Mouse (Mus musculus) left cerebral cortex, adult 2 months (tissue): ENCODE data around the gene Napepld. TPM values are rescaled to one million over a fixed set of nuclear protein-coding genes. Genes with fewer than 3 reads are reported as not detected.
"Not testable (repeated sequence)": the region's sequence is repeated elsewhere in the genome, so short reads cannot be mapped to it uniquely, and the experiment has no call there.

Experiments
- DNase-seq, 2 experiments: peaks; one replicate each; pipeline ENCODE4 v3.0.0; 2021 to 2022; ENCODE audit warnings: low spot score in 2 of 2, mixed read lengths in 1 of 2; ENCODE audit errors: extremely low spot score in 1 of 2
- H3K27ac ChIP-seq: fragments of 200-600 bp; 2 replicates; pipeline ENCODE4 v1.8.1; 2022
- H3K4me3 ChIP-seq: fragments of 200-600 bp; 2 replicates; pipeline ENCODE4 v1.8.1; 2022
- CTCF ChIP-seq: fragments of 200-600 bp; IDR thresholded peaks from 2 replicates; pipeline ENCODE4 v1.8.1; 2022; ENCODE audit warnings: antibody characterized with exemption, mild to moderate bottlenecking, moderate library complexity
- intact Hi-C: fragments of 180-260 bp; cut with DNase I; formaldehyde crosslinking; loops from one replicate; pipeline ENCODE4 v1.15.1; 2025
- total RNA-seq, 2 experiments: library from RNA; stranded (reverse); gene quantifications; 2 replicates each; pipeline ENCODE4 v1.2.3; 2021

Gene Napepld
- total RNA-seq, 2 experiments from 2014 or later: 13.5 to 15.5 TPM

DNA sequence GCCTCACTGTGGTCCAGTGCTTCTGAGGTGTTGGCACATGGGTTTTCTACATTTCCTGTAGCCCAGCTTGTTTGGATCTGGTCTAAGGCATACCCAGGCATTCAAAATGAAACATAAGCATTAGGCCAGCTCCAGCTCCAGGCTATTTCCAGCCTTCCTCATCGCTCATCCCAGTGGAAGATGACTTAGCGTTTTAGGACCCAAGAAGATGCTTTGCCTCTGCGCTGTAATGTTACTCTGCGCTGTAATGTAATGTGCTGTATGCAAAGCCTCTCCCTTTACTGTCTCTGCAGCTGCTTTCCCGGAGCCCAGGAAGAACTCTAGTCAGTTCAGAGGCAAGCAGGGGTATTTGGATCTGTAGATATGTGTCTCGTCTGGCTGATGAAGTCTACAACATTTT, 43.2 kb downstream of the Napepld start:
- no peak overlapping the region for H3K4me3 ChIP-seq
- intact Hi-C loops: loop anchor here (1.0 to 5.0 kb wide), 3 partner anchors 43 to 859 kb away; partner anchors contain the start of genes Napepld and Pmpcb
- no peak for TF ChIP-seq CTCF
- peak overlapping the region; percentile 56 for H3K27ac ChIP-seq
- no peak for DNase-seq

DNA sequence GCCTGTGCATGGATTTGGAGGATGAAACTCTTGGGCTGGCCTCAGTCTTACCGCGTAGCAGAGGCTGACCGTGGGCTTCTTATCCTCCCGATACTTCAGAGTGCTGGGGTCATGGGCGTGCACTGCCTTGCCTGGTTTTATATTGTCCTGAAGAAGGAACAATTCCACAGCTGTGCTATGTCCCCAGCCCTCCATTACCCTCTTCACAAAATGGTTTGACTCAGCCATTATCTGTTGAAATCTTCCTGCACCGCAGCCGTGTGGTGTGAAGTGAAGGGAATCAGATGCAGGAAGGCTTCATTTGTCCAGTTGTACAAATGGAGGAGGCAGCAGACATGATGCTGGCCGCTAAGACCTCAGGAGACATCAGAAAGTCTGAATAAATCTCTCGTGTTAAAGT, 44.3 kb downstream of the Napepld start:
- H3K27ac ChIP-seq: no peak overlapping the region
- intact Hi-C loops: loop anchor here (5.0 kb wide), 1 partner anchor 860 kb away; no protein-coding TSS in a partner anchor

DNA sequence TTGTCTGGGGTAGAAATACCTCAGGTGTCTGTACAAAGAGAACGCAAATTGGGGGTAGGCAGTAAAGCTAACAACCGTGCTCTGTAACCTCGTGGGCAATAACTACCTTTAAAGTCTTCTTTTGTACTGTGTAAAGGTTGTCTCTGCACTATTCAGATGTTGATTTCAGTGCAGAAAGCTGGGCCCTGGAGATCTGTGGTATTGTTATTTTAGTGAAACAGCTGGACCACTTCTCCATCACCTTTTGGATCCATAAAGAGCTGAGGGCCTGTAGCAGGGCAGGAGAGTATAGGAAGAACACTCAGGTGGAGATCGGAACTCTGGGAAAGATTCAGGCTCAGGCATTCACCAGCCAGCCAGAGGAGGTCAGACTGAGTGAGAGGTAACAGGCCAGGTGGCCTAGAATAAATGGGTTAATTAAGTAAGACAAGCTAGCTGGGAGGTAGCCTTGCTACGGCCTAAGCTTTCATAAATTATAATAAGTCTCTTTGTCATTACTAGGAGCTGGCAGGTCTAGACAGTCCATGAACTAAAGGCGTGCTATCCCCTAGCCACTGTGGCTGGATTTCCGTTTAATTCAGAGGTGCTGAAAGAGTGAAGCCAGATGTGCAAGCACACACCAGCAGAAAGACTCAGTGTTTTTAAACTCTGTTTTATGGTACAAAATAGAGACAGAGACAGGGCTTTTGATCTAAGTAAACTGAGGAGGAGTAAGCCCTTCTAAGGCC, 49.1 kb downstream of the Napepld start:
- Histone ChIP-seq H3K4me3 (no peak overlapping the region), H3K27ac (no peak overlapping the region)
- intact Hi-C loops: no loop called here
- no peak for TF ChIP-seq CTCF
- DNase-seq: no peak

More for the DNA sequence above, 44.3 kb downstream of the Napepld start:
- no peak for DNase-seq
- TF ChIP-seq CTCF: no peak
- H3K4me3 ChIP-seq: no peak overlapping the region

DNA sequence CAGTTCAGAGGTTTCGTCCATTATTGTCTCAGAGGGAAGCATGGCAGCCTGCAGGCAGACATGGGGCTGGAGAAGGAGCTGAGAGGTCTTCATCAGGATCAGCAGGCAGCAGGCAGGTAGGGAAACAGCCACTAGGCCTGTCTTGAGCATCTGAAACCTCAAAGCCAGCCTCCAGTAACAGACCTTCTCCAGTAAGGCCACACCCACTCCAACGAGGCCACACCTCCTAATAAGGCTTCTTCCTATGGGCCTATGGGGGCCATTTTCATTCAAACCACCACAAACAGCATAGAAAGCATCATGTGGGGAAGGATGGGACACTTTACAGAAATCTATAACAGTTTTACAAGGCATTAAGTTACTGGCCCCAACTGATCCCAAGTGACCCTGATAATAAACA, 50.5 kb downstream of the Napepld start:
- Histone ChIP-seq H3K27ac (no peak overlapping the region), H3K4me3 (no peak overlapping the region)
- no peak for DNase-seq
- no peak for TF ChIP-seq CTCF
- intact Hi-C loops: no loop called here

DNA sequence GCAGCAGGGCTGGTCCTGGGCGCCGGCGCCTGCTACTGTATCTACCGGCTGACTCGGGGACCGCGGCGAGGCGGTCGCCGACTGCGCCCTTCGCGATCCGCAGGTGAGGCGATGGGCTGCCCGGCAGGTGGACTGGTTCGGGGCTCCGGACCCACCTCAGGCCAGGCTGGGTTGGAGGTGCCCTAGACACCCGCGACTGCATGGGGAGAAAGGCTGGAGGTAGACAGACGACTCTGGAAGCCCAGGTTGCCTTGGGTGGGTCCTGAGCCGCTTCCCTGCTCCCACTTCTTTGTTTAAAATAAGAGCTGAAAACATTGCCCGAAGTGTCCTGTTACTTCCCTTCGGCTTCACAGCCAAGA, 55.1 kb downstream of the Napepld start:
- intact Hi-C loops: loop anchor here (10.0 kb wide), 1 partner anchor 591 kb away; the partner anchor contains the start of gene Ptpn12
- peak overlapping the region; percentile 73 for H3K4me3 ChIP-seq
- no peak for DNase-seq
- TF ChIP-seq CTCF: no peak
- H3K27ac ChIP-seq: peak overlapping the region; percentile 76

DNA sequence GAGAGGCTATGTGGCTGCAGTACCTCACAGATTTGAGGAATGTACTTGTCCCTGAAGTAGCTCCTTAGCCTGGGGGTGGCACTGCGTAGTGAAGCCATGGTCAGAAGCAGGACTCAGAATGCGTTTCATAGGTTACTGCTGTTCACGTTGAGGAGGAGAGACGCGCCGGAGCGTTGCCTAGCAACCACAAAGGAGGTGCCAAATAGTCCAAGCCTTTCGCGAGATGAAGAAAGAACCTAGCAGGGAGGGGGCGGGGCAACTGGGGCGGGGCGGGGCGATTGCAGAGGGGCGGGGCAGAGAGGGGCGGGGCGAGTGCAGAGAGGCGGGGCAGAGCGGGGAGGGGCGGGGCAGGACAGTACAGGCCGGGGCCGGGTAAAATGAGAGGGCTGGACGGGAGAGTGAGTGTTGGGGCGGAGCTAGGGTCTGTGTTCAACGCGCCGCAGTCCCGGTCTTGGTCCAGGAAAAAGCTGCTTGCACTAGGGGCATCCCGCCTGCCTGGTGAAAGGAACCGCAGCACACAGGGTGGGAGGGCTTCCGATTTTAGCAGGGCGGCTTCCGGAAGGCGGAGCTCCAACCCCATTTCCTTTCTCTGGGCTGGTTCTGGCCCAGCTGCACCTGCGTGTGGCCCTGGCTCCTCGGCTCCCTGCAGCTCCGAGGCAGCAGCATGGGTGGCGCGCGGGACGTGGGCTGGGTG, 55.6 kb downstream of the Napepld start, which contains the start of the genes Fbxl13 and Armc10:
Fbxl13 (minus strand) TSS at position 196 of the 694 bp plus-strand sequence.
Armc10 (plus strand) TSS at position 375 of the 694 bp plus-strand sequence.
- no peak; the same call in none of the 2 replicates for TF ChIP-seq CTCF
- peak within 1 kb of the TSS; percentile 76 for H3K27ac ChIP-seq
- intact Hi-C loops: loop anchor here (10.0 kb wide), 1 partner anchor 591 kb away; the partner anchor contains the start of gene Ptpn12
- H3K4me3 ChIP-seq: peak within 1 kb of the TSS; percentile 73
- peak; percentile 79 to 84 for DNase-seq

DNA sequence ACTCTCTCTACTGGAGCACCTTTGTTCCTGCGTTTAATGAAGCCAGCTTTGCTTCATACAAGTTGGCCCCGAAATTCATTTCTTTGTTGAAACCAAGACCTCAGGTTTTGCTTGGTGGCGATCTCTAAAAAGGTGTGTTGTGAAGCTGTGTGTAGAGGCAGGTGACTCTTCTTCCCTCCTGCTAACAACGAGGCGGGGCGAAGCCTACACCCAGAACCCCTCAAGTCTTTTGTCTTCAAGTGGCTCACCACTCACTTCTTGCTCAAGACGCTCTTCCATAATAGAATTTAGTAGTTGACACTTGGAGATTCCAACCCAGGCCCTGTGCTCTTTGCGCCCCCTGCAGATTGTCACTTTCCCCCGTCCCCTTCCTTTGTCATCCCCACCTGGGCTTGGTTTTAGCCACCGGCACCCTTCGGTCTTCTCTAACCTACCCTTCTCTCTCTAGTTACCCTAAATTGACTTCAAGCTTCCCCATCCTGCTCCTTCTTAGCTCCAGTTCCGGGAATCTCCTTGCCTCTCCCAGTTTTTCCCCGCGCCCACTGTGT, 56.2 kb downstream of the Napepld start:
- no peak; the same call in 1 of the 2 replicates for TF ChIP-seq CTCF
- Histone ChIP-seq H3K27ac (peak overlapping the region; percentile 66; the same call in 1 of the 2 replicates), H3K4me3 (peak overlapping the region; percentile 47)
- intact Hi-C loops: loop anchor here (10.0 kb wide), 1 partner anchor 590 kb away; the partner anchor contains the start of gene Ptpn12
- no peak for DNase-seq

DNA sequence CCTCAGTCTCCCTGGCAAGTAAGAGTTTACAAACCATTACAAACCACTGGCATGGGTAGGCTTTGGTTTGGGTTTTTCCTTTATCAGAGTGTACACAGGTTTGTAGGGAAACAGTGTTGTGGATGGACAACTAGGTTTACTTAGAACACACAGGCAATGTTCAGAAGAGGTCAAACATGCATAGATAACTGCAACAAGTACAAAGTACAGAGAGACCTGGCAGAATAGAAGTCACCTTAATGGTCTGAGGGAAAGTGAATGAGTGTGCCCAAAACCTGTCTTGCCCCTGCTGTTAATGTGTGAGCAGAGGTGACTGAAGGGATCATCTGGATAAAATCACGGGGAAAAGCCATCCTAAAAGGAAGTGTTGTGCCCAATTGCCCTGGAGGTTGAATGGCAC, 57.6 kb downstream of the Napepld start:
- no peak for DNase-seq
- no peak for TF ChIP-seq CTCF
- intact Hi-C loops: loop anchor here (2.0 to 10.0 kb wide), 2 partner anchors 379 to 589 kb away; partner anchors contain the start of gene Ptpn12
- no peak overlapping the region for H3K27ac ChIP-seq
- no peak overlapping the region for H3K4me3 ChIP-seq

DNA sequence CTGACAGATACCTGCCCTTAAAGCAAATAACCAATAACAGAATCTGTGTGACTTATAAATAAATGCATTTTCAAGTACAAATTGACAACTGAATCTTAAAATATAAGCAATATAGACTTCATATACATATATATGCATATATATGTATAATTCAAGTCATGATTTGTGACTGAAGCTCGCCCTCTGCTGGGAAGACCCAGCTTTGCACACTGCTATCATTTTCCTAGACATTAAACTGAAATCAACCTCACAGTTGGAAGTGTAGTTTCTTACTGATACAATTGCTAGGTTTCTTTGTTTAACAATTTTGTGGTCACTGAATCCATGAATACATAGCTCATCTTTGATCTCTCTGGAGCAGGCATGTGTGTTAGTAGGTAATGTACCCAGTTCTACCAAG, 60.2 kb downstream of the Napepld start:
- TF ChIP-seq CTCF: peak; percentile 91
- intact Hi-C loops: loop anchor here (1.0 to 10.0 kb wide), 2 partner anchors 207 to 586 kb away; partner anchors contain the start of gene Ptpn12
- Histone ChIP-seq H3K4me3 (no peak overlapping the region), H3K27ac (no peak overlapping the region)
- DNase-seq: peak; percentile 46 to 75

DNA sequence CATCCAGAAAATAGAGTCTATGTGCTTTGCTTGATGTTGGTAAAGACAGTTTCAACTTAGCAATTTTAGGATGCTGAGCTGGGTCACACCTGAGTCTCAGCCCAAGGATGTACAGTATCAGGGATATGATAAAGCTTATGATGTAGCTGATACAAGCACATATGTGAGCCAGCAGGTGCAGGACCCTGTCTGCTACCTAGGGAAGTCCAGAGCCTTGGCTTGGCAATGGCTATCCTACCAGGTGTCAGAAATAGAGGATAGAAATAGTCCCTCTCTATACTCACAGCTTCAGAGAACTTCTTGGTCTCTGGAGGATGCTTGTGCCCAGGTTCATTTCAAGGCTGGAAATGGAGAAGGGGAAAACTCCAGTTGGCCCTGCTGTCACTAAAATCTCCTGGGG, 75.3 kb downstream of the Napepld start:
- Histone ChIP-seq H3K4me3 (no peak overlapping the region), H3K27ac (no peak overlapping the region)
- intact Hi-C loops: no loop called here
- TF ChIP-seq CTCF: no peak
- DNase-seq: no peak

DNA sequence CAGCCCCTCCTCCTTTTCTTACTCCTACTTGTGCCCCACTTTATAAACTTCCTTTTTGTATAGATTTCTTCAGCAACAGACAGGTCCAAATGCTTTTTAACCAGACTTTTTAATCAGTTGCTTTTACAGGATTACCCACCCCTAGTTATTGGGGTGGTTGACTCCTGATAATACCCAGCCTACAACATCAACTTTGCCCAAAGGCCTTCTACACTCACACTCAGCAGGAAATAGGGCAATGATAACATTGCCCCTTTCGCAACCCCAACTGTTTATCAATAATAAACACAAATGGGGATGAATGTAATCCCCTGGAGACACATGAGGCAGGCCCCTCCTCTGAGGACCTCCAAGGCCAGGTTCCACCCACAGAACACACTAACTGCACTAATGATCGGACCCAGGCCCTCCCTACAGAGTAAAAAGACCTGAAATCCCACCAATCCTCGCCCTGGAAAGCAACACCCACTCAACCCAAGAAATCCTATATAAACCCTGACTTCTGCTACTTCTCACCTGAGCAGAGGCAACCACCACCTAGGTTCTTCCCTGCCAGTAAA, 84.7 kb downstream of the Napepld start:
- no peak for DNase-seq
- Histone ChIP-seq H3K4me3 (no peak overlapping the region), H3K27ac (no peak overlapping the region)
- TF ChIP-seq CTCF: no peak
- intact Hi-C loops: no loop called here

DNA sequence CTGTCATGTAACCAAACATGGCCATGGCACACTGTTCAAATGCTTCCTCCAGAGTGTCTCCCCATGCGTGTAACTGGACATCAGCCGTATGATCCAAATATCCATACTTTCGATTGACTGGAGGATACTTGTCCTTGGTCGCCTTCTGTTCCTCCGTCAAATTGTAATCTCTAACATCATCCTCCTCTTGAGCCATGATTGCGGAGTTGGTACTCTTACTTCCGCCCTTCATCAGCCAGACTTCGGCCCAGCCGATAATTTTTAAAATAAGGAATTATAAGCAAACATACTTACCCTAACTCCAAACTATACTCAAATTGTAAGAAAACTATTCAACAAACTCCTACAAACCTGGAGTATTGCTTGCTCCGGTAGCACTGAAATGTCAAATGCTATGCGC, 86.9 kb downstream of the Napepld start:
- DNase-seq, H3K4me3 ChIP-seq, H3K27ac ChIP-seq, intact Hi-C loops: not testable (repeated sequence)

Other genes starting within 250 kb of the Napepld start
- under 1 TPM; 0.25 to 0.37 TPM for gene Lrrc17, start 157.8 kb downstream of the Napepld start, total RNA-seq
- gene Fbxl13, start 55.8 kb downstream of the Napepld start, total RNA-seq: under 1 TPM; 0.18 to 0.19 TPM
- gene Armc10, start 55.6 kb downstream of the Napepld start, total RNA-seq: 10 to 100 TPM; 19.2 to 20.9 TPM
- gene Pmpcb, start 35.7 kb upstream of the Napepld start, total RNA-seq: 10 to 100 TPM; 66.8 to 68.7 TPM
- gene Dnajc2, start 83.9 kb upstream of the Napepld start, total RNA-seq: 10 to 100 TPM; 34.4 to 34.9 TPM
- gene Psmc2, start 83.9 kb upstream of the Napepld start, total RNA-seq: 100 to 1,000 TPM; 105 to 113 TPM
- gene Slc26a5, start 164.2 kb upstream of the Napepld start, total RNA-seq: 1 to 10 TPM in 1 of 2 experiments, under 1 TPM in 1; 0.37 to 1.1 TPM